Mouse (Mus musculus) cerebellum, adult 11-12 months (tissue): ENCODE measurements at regions not wholly inside any gene's neighbourhood (a gene's known extent, or its start where the extent isn't known, plus 50 kb on each side); places are given as distances from the start of the nearest gene placed in this dataset.
"Not testable (repeated sequence)": the region's sequence is repeated elsewhere in the genome, so short reads cannot be mapped to it uniquely, and the experiment has no call there.

Experiments
- DNase-seq: peaks from one replicate; pipeline ENCODE4 v3.0.0; 2022

DNA sequence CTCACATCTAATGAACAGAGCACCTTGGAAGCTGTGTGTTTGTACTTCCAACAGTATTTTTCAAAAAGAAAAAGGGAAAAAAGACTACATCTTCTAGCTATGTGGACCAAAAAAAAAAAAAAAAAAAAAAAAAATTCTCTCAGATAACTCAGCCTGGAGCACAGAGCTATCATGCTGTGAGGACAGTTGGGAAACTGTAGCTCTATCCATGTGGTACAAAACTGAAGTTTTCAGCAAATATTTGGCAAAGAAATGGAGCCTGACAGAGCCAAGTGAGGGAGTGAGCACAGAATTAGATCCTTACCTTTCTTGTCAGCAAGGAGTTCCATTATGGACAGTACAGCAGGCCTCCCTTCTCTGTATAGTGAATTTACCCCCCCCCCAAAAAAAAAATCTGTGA lies 550.2 kb downstream of the Rapgef2 start:
- no peak for DNase-seq

DNA sequence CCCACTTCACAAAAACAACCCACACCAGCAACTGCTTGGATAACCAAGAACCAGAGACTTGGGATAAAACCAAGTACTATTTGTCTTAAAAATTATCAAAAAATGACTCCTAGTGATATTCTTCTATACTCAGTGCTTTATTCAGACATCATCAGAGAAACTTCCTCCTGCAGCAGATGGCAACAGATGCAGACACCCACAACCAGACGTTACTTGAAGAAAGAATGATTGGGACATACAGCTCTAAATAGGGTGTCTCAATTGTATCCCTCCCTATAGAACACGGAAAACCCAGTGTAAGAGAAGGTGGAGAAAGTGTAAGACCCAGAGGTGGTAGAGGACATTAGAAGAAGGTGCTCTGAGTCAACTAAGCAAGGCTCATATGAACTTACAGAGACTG lies 569.6 kb downstream of the Rapgef2 start:
- no peak for DNase-seq

DNA sequence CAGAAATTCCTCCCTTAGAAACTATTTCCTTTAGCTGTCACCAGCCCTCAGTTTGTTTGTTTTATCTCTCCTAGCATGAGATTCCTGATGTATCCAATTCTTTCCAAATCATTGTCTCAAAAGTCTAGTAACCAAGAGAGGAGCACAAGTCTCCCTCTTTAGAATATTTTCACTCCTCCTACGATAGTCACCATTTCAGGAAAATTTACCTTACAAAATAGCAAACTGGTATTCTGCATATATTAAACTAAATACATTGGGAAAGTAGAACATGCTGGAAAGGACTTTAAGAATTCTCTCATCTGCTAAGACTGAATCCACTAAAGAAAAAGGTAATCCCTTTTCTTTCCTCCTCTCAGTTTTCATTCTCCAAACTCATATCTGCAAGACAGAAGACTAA lies 578.6 kb downstream of the Rapgef2 start:
- no peak for DNase-seq

DNA sequence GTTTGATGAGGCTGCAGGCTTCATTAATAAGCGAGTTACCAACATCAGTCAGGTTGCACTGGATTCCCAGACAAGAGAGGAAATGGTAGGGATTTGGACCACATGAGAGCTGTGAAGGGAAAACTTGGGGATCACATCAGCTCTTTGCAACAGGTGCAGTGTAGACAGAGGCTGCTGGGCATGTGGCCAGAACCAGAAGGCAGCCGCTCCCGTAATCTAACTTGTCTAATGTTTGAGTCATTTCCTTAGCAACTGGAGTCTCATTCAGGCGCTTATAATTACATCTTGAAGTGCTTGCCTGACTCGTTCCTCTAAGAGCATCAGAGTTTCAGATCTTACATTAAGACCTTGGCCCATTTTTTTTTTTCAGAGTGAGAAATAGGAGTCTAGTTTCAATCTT lies 587.4 kb downstream of the Rapgef2 start:
- no peak for DNase-seq

DNA sequence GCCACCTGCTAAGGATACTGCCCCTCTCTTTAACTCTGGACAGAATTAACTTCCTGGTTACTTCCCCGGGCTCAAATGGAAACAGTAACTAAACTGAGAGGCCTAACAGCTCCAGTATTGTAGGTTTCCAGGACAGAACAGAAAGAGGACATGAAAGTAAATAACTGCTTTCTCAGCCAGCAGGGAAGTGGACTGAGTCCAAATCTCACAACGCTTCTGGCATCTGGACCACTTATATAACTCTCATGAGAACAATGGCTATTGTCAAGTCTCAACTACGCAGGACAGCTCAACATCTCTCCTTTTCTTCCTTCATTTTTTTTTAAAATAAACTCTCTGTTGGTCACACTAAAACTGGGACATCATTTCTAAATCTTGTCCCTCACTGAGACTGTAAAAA lies 594.8 kb downstream of the Rapgef2 start:
- DNase-seq = peak; percentile 4

DNA sequence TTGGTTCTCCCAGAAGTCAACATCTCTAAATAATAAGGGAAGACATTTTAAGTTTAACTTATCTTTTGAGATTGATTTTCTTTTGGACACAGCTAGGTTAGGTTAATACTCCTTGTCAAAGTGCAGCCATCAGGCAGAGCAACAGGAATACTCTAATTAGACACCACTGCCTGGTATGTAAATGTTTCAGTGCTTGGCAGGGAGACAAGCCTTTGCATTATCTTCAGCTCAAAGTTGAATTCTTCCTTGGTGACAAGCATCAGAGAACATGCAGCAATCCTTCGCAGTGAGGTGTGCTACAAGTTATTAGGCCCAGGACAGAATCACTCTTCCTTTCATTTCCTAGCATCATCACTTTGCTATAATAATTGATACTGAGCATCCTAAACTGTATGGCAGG lies 608.7 kb downstream of the Rapgef2 start:
- no peak for DNase-seq

DNA sequence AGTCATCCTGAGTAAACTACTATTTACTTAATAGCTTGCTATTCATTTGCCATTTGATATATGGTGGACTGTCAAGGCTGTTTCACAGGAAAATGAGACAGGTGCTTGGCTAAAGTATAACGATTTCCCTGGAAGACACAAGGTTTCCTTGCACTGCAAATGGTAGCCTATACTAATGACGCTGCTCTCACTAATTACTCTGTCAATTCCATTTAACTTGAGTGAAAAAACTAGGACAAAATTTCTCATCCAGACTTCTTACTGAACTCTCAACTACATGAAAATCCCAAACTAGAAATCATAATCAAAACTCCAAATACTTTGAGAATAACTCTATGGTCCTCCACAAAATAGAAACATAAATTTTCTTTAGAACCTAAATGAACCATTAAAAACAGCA lies 609.5 kb downstream of the Rapgef2 start:
- no peak for DNase-seq

DNA sequence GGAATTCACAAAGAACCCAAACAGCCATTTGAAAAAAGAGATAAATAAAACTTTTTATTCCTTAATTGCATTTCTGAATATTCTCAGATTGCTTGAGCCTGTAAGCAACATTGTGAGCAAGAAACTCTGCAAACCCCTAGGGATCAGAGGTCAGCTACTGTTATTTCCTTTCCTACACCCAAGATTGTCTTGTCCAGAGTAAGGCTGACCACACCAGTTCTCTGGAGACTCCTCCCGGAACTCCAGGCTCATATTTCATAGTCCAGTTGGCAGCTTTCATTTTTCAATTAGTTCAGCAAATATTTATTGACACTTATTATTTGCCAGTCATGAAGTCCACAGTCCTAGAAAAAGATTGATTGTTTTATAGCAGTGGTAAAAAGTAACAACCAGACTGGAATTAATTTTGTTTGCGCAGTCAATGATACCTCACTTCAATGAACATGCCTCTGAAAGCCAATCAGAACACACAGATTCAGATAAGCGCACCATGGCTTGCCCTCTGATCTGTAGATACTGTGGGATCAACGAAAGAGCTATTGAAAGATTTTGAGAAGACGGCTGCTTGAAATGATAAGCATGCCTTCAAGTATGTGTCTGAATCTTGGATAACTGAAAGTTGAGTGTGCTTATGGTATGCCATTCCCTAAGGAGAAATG lies 611.7 kb downstream of the Rapgef2 start:
- no peak for DNase-seq

DNA sequence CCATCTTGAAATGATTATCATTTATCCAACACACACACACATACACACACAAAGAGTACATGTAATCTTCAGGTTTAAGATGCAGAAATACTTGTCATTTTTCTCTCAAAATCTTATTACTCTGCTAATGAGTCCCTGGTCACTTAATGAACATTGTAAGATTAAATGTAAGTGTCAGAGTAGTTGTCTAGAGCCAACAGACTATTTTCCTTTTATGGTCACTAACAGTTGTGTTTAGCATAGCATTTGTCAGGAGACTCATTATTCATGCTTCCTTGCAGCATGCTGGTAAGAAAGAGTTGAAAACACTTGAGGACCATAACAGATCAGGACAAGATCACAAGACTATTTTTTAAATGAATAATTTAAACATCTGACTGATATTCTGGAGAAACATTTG lies 618.3 kb downstream of the Rapgef2 start:
- DNase-seq = no peak

DNA sequence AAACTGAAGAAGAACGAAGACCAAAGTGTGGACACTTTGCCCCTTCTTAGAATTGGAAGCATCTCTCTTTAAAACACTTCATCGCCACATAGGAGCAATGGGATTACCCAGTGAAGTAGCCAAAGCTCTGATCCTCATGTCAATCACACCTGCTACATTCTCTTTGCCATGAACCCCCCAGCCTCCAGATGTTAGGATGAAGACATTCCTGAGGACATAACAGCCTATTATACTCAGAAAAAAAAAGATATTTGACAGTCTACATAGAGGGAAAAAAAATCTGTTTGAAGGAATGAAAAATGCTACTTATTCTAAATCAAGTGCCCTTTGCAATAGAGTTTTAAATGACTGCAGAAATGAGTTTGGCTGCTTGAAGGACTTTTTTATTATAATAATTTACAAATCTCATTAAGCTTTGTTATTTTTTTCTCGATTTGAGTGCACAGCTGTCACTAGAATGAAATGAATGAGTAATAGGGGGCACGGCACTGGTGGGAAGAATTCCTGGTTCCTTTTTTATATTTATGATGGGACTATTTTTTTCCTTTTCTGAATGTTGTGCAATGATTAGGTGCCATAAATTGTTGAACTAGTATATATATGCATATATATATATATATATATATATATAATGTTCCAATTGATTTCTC lies 618.8 kb downstream of the Rapgef2 start:
- no peak for DNase-seq

DNA sequence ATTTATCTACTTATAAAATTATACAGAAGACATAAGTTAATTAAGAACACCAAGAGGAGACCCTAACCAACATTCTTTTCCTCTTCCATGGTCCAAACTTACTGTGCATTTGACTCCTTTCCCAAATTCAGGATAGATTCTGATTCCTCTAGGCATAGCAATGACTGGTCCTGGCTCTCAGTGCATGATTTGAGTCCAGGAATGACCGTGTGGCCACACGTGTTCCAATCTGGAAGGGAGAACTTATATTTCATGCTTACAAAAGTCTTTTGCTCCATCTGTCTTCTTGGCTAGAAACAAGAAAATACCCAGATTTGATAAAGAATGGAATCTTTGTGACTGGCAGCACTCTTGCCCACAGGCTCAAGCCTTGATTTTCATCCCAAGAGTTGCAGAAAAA lies 638.2 kb downstream of the Rapgef2 start:
- no peak for DNase-seq

DNA sequence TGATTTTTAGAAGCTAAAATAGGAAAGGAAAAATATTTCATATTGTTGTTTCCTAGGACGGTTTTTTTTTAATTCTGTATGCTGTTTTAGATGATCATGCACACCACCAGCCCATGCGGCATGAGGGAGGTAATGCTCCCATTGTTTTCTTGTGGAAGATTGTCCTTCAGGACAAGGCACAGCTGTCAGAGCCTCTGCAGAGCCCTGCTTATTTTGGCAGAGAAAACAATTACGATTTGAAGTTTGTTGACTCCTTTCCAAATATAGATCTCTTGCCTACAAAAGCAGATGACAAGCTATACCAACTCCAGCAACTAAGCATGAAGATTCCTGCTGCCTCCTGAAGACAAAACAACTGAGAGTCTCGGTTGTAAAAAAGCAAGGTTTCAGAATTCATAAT lies 650.9 kb downstream of the Rapgef2 start:
- no peak for DNase-seq

DNA sequence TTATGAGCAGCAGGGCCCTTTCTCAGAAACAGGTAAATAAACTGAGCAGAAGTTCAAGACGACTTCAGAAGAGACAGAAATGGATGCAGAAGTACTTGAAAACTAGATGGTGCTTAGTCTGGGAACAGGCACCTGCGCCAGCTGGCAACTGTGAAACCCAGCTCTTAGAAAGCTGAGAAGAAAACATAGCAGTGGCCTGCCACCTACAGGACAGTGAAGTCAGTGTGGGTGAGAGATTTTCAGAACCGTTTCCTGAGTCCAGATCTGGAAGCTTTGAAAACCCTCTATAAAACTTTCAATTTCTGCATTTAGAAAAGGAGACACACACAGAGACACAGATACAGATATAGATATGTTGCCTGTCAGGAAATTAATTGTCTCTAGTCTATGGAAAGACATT lies 667.4 kb downstream of the Rapgef2 start:
- peak; percentile 2 for DNase-seq

DNA sequence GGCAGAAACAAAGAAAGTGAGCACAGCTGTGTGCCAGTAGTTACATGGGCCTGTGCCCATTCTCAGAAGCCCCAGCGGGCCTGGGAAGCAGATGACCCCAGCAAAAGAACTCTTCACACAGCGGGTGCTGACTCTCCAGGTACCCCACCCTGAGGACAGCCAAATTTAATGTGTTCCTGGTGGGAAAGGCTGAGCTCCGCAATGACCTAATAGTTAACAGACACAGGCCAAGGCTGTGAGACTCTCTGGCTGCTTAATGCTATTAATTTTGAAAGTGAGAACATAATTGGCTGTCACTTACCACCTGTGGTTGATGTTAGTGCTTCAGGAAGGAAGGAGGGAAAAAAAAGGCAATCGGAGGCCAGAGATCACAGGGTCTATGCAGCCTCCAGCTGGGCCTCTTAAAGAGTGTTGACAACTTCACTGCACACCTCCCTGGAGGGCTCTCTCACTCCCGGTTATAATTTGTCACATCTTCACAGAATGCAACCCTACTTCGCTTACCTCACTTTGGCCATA lies 691.5 kb downstream of the Rapgef2 start:
- no peak for DNase-seq

DNA sequence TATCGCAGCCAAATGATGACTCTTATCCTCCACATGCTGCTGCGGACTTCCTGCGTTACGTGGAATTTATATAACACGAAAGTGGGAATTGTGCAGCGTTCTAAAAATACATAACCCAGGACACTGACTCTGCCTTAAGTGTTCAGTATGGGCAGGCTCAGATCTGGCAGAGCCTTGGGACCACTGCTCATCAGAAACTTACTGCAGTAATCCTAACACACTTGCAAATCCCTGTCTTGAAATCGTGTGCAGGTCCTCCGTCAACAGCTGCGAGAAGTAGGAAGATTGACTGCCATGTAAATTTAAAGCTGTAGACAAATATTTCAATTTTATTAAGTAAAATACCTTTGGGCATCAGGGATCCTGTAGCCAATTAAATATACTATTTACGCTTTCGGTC lies 692.0 kb downstream of the Rapgef2 start:
- no peak for DNase-seq

DNA sequence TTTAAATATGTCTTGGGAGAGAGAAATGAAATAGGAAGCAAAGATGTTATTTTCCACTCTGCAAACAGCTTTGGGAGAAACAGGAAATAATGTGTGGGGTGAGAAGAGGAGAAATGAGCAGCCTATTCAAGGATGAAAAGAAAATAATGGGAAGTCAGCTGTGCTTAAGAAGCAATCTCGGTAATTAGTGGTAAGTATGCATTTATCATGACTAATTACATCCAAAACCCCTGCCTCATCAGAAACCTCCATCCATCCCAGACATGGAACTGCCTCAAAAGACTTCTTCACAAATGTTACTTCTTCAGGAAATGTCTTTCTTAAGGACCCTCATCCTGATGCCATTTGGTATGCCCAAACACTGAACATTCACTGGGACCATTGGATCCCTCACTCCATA lies 699.7 kb downstream of the Rapgef2 start:
- no peak for DNase-seq

DNA sequence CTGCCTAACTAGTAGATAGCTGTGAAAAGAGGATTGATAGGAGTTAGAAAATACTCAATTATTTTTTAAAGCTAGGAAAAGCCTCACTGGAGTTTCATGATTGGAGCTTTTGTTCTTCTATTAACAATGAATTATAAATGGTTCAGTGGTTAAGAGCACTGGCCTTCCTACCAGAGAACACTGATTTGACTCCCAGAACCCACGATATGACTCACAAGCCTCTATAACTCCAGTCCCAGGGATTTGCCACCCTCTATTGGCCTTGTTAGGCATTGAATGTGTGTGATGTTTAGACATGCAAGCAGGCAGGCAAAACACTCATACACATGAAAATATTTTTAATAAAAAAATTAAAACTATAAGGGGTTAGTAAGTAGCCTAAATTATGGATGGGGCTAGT lies 704.4 kb downstream of the Rapgef2 start:
- no peak for DNase-seq

DNA sequence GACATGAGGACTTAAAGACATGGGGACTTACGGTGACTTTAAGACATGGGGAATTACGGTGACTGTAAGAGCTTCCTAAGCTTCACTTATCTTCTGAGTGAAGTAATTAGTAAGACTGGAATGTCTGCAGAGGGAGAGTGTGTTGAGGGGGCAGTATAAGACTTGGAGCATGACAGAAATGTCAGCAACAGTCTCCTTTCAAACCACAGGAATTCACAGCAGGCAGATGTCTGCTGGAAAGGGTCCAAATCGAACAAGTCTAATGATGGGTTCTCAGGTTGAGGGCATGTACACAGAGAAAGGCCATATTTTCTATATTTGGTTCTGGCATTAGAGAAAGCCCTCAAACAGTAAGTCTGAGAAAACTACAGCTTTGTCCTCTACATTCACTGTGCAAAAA lies 705.2 kb downstream of the Rapgef2 start:
- no peak for DNase-seq

DNA sequence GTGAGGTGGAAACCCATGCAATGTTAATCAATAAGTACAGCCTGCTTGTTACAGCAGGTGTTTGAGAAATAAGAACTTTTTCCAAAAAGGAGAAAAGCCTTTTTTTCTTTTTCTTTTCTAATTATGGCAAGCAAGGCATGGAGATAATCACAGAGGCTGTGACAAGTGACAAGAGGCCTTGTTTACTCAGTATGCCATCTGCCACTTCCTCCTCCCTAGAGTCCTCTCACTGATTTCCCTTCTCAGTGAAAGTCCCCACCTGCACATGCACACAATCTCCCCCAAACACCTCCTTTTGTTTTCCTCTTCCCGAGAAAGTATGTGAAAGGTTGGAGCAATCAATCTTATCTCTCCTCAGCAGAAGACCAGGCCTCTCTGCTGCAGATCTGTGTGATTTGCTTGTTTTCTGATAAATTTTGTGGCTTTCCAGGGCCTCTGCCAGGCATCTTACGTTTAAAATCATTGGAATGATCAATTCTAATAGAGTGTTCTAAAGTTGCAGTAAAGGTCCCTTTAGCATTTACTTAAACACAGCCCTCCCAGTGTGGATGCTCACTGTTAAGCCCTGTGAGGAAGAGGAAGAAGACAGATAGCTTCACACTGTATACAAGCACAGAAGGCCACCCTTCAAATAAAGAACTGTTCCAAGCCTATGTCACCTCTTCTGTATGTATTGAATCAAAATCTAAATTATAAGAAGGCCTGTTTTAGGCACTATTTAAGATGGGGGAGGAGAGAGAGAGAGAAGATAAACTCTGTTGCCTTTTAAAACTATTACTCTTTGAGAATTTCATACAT lies 710.5 kb downstream of the Rapgef2 start:
- DNase-seq = no peak

DNA sequence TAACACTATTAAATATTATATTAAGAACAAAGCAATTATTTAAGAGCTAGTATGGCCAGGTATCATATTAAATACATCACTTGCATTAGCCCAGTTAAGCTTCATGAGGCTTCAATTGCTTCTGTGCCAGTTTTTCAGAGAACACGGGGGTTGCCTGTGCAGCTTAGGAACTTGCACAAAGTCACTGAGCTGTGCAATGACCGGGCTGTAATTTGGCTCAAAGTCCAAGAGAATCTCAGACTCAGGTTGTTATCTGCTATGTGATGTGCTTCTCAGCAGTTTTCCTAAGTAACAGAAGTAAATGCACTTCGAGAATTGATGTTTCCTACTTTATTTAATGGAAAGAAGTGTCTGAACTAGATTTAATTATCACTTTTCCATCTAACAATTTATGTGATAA lies 711.5 kb downstream of the Rapgef2 start:
- DNase-seq = no peak

DNA sequence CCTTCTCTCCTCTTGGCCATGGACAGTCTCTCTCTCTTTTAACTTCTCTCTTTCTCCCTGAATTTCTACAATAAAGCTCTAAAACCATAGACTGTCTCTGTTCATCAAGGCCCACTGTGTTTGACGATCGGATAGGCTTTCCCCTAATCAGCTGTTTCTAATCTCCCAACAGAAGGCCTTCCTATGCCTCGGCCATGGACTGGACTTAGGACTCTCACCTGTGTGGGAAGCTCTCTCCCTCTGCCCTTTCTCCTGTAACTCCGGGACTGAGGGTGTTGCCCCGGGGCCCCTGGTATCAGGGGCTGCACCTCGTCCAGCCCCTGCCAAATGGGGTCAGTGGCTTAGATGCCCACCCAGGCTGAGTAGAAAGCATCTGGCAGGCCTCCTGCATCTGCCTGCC lies 713.0 kb downstream of the Rapgef2 start:
- DNase-seq = no peak

DNA sequence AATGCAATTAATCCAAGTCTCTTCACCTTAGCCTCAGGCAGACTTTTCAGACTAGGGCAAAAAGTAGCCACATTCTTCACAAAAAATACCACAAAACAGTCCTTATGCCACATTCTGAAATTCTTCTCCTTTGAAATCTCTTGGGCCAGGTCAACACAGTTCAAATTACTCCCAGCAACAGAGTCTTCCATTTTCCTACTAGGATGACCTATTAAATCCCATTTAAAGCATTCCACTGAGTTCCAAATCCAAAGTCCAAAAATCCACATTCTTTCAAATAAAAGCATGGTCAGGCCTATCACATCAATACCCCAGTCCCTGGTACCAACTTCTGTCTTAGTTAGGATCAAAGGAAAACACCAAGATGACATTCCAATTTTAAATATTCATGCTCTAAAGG lies 721.4 kb downstream of the Rapgef2 start:
- DNase-seq = not testable (repeated sequence)
